Mouse (Mus musculus): ENCODE results near the gene Whrn.

DNA sequence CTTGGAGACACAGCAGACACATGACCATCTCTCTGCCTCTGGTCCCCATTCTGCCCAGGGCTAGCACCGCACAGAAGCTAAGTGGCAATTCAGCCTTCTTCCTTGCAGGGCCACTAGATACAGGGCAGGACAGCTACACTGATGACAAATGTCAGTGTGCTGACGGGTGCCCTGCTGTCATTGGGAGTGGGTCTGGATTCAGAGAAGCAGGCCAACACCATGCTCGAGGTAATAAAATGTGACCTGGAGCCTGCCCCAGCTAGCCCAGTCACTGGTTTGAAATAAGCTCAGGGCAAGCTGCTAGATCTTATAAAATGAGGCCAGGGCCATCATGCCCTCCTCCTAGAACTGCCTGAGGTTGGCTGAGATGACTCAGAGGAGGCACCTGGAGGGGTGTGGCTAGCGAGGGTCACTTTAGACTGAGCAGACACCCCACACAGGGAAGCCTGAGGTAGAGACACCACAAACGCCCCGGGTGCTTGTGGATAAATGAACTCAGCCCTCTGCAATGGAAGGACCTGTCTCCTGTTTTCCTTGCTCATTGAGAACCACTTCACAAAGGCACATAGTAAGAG, 41.8 kb downstream of the Whrn start:
- no peak for TF ChIP-seq CHD2 (IDR thresholded peaks at IDR 0.05; ENCODE audit: low read depth, low read length)
- no peak for TF ChIP-seq ZC3H11A (IDR thresholded peaks at IDR 0.05; ENCODE audit: borderline replicate concordance, low read depth, low read length)
- no peak for TF ChIP-seq ZNF384 (IDR thresholded peaks at IDR 0.05; ENCODE audit: low read depth, low read length)

Measured in ES-E14 (cell line).